19 mouse cellular contexts compared by ENCODE assay signal in the genomic region with DNA sequence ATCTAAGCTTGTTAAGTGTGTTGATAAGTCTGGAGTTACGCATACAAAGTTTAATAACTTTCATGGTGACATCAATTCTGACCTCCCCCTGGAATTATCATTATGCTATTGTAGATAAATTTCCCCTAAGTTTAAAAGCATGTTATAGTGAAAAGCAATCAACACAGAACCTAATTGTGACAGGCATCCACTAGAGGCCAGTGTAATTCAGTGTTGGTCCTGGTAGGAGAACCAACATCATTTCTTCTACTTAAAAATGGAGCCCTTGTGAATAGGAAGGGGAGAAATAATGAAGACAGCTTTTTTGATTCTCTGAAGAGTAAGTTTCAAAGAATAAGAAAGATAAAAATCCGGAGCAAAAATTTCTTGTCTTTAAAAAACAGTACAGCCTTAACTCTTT.
DNase-seq lines count a peak whose midpoint lies in the region; ATAC-seq and TF ChIP-seq lines count a peak whose summit lies in the region.
"Had no signal": no experiment of that assay in that cellular context is flagged by ENCODE, and none has a peak within 500 bp of the region (broad histone marks: within the 10 kb centered on the region; RNA-seq: fewer than 3 reads in every experiment).

No protein-coding gene starts in this region.

- DNase-seq in cerebellum, postnatal 14 days = peak; percentile 6 to 9
- no peak for DNase-seq in cerebellum, adult 2 months
- peak; percentile 36 for DNase-seq in hindbrain, postnatal 0 days (ENCODE audit: low spot score)
- DNase-seq in hindbrain, embryonic 11.5 days (ENCODE audit: low spot score) = no peak
- peak; percentile 5 for DNase-seq in lung, postnatal 36 days
- no peak for DNase-seq in lung, postnatal 25 days (ENCODE audit: low spot score)
- DNase-seq in telencephalon, adult 2 months (ENCODE audit: low read depth, low spot score) = peak; percentile 5
- no peak for DNase-seq in kidney, postnatal 25 days
- DNase-seq: cerebellum, adult 8-10 months; heart, adult 18-20 months; heart, postnatal 36 days; kidney, postnatal 4 days; thymus, postnatal 36 days had no signal

- no peak for TF ChIP-seq POLR2A in cerebellum, adult 2 months (IDR thresholded peaks at IDR 0.05; ENCODE audit: borderline replicate concordance, insufficient read depth, low read length)

- H3K27ac ChIP-seq in cerebellum, adult 2 months (ENCODE audit: insufficient read depth, low read length) = no peak overlapping the region
- no peak overlapping the region for H3K27ac ChIP-seq in hindbrain, postnatal 0 days
- H3K27ac ChIP-seq in hindbrain, embryonic 11.5 days (ENCODE audit: low read depth, low read length) = no peak overlapping the region
- H3K27ac ChIP-seq: intestine, embryonic 15.5 days; lung, embryonic 15.5 days; midbrain, embryonic 12.5 days; neural tube, embryonic 12.5 days; stomach, embryonic 15.5 days had no signal

- 88% methylated on average over 2 of the region's 2 CpGs for WGBS in cerebellum, adult 2 months
- WGBS in hindbrain, postnatal 0 days = 76% methylated on average over 2 of the region's 2 CpGs
- WGBS in hindbrain, embryonic 11.5 days = 90% methylated on average over 2 of the region's 2 CpGs

- no peak overlapping the region for H3K4me3 ChIP-seq in cerebellum, adult 2 months (replicated peaks; ENCODE audit: insufficient read depth, low read depth, low read length)
- no peak overlapping the region for H3K4me3 ChIP-seq in hindbrain, postnatal 0 days (ENCODE audit: low read length)
- H3K4me3 ChIP-seq in hindbrain, embryonic 11.5 days (ENCODE audit: low read depth, low read length) = no peak overlapping the region
- H3K4me3 ChIP-seq: intestine, embryonic 15.5 days; lung, embryonic 15.5 days; midbrain, embryonic 12.5 days; neural tube, embryonic 12.5 days; stomach, embryonic 15.5 days had no signal

- H3K4me1 ChIP-seq in cerebellum, adult 2 months (ENCODE audit: control insufficient read depth, insufficient read depth, low read length) = no peaks in the 10 kb centered on the region
- H3K4me1 ChIP-seq in hindbrain, postnatal 0 days (ENCODE audit: insufficient read depth, low read length) = no peaks in the 10 kb centered on the region
- no peaks in the 10 kb centered on the region for H3K4me1 ChIP-seq in hindbrain, embryonic 11.5 days (replicated peaks; ENCODE audit: control insufficient read depth, insufficient read depth, low read length)
- H3K4me1 ChIP-seq: midbrain, embryonic 12.5 days; neural tube, embryonic 12.5 days; stomach, embryonic 15.5 days had no signal

- ATAC-seq in hindbrain, postnatal 0 days = no peak
- no peak for ATAC-seq in hindbrain, embryonic 11.5 days (ENCODE audit: low FRiP score)
- ATAC-seq: activated CD4-positive, CD25-positive, alpha-beta regulatory T cell, adult 4 months; intestine, embryonic 15.5 days had no signal

- no peak overlapping the region for H3K9ac ChIP-seq in hindbrain, postnatal 0 days (replicated peaks; ENCODE audit: low read length)
- no peak overlapping the region for H3K9ac ChIP-seq in hindbrain, embryonic 11.5 days (ENCODE audit: low read depth, low read length)
- H3K9ac ChIP-seq: intestine, embryonic 15.5 days; lung, embryonic 15.5 days; midbrain, embryonic 12.5 days; neural tube, embryonic 12.5 days; stomach, embryonic 15.5 days had no signal

- no peaks in the 10 kb centered on the region for H3K27me3 ChIP-seq in cerebellum, adult 2 months (ENCODE audit: control insufficient read depth, insufficient read depth, low read length)
- no peaks in the 10 kb centered on the region for H3K27me3 ChIP-seq in hindbrain, postnatal 0 days (ENCODE audit: insufficient read depth, low read length)
- H3K27me3 ChIP-seq in hindbrain, embryonic 11.5 days (ENCODE audit: control insufficient read depth, insufficient read depth, low read length) = no peaks in the 10 kb centered on the region
- H3K27me3 ChIP-seq: intestine, embryonic 15.5 days; lung, embryonic 15.5 days; midbrain, embryonic 12.5 days; neural tube, embryonic 12.5 days; stomach, embryonic 15.5 days had no signal

- H3K4me2 ChIP-seq in hindbrain, postnatal 0 days (ENCODE audit: low read depth, low read length) = no peak overlapping the region
- H3K4me2 ChIP-seq in hindbrain, embryonic 11.5 days (replicated peaks; ENCODE audit: low read depth, low read length) = no peak overlapping the region
- H3K4me2 ChIP-seq: intestine, embryonic 15.5 days; lung, embryonic 15.5 days; midbrain, embryonic 12.5 days; neural tube, embryonic 12.5 days; stomach, embryonic 15.5 days had no signal

- no peaks in the 10 kb centered on the region for H3K9me3 ChIP-seq in hindbrain, postnatal 0 days (ENCODE audit: low read length)
- no peaks in the 10 kb centered on the region for H3K9me3 ChIP-seq in hindbrain, embryonic 11.5 days (ENCODE audit: control insufficient read depth, low read length)
- H3K9me3 ChIP-seq: intestine, embryonic 15.5 days; lung, embryonic 15.5 days; midbrain, embryonic 12.5 days; neural tube, embryonic 12.5 days; stomach, embryonic 15.5 days had no signal

- H3K36me3 ChIP-seq in hindbrain, postnatal 0 days (ENCODE audit: insufficient read depth, low read length) = no peaks in the 10 kb centered on the region
- no peaks in the 10 kb centered on the region for H3K36me3 ChIP-seq in hindbrain, embryonic 11.5 days (ENCODE audit: control insufficient read depth, insufficient read depth, low read length)
- H3K36me3 ChIP-seq: intestine, embryonic 15.5 days; lung, embryonic 15.5 days; midbrain, embryonic 12.5 days; neural tube, embryonic 12.5 days had no signal

- TF ChIP-seq CTCF in cerebellum, adult 2 months (IDR thresholded peaks at IDR 0.05; ENCODE audit: borderline replicate concordance, insufficient read depth, low read depth, low read length) = no peak
- TF ChIP-seq CTCF in hindbrain, postnatal 0 days (IDR thresholded peaks at IDR 0.05; ENCODE audit: low read depth) = peak; percentile 61

Comparison
In these comparisons a context has a peak if more than half of its experiments do, and no peak if none do; other contexts are left out.
1. DNase-seq: peak in cerebellum, postnatal 14 days (2 of 2), hindbrain, postnatal 0 days (single experiment), lung, postnatal 36 days (single experiment) and telencephalon, adult 2 months (single experiment); none in cerebellum, adult 2 months (0 of 2), hindbrain, embryonic 11.5 days (single experiment), lung, postnatal 25 days (single experiment) and kidney, postnatal 25 days (0 of 2).